Mouse (Mus musculus): ENCODE results near the gene Slc44a5. TPM values are rescaled to one million over a fixed set of nuclear protein-coding genes. Genes with fewer than 3 reads are reported as not detected.
"Not testable (repeated sequence)": the region's sequence is repeated elsewhere in the genome, so short reads cannot be mapped to it uniquely, and the experiment has no call there.

Slc44a5 gene
- total RNA-seq, 2 experiments from 2014 or later, result 0.85 to 0.95 TPM

DNA sequence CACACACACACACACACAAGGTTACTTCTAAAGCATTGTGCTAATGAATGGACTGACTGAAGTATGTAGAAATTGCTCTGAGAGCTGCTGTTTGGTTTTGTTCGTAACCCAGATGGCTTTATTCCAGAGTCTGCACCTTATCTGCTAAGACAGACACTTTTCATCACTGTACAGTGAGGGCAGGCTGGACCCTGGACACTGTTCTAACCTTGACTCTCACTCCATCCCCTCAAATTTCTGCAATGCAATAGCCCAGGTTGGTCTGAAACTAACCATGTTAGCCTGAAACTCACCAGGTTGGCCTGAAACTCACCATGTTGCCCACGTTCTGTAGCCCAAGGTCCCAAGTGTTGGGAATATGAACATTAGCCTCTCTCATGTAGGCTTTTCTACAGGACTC lies 239.3 kb downstream of the Slc44a5 start:
- no peak for DNase-seq (ENCODE audit: low spot score in 2 of 2)

DNA sequence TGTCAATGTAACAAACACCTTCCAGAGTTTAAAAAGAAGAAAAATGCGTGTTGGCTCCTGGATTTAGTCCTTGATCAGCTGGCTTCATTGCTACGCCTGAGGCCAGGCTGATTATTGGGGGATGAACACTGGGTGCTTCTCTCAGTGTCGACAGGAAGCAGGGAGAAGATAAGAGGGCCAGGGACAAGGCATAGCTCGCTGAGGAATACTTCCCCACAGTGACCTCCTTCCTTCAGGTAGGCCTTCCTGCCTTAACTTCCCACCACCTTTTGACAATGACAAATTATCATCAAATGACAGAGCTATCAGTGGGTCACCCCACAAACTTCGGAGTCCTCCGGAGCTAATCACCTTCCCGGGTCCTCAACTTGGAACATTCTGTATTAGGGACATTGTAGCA lies 242.1 kb downstream of the Slc44a5 start:
- no peak for DNase-seq (ENCODE audit: low spot score in 2 of 2)

DNA sequence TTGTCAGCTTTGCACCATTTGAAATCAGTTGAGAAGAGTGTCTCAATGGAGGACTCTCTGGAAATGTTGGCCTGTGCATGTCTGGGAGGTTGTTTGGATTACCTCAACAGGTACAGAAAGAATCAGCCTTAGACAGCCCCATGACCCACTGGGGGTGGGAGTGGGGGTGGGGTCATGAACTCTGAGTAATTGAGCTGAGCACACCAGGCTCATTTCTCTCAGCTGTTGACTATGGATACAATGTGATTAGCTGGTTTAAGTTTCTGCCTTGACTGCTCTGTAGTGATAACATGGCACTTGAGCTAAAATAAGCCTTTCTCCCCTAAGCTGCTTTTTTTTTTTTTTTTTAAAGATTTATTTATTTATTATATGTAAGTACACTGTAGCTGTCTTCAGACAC lies 242.5 kb downstream of the Slc44a5 start:
- DNase-seq (ENCODE audit: low spot score in 2 of 2), result no peak

DNA sequence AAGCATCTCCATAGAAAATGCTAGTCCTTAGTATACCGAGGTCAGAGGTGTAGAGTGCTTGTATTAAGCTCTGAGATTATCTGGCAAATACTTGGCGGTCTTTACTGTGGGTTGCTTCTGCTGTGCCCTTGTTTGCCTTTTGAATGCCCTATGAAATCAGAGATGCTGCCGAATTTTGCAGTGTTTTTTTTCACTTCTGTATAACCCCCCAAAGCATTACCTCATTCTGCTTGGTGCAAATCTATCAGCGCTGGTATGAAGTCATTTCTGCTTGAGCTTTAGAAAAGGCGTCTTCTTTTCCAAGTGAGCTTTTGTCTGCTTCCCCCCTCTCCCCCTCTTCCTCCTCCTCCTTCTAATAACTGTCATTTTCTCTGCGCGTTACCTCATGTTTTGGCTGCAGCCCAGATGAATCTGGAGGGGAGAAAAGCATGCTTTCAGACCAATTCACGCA lies 248.9 kb downstream of the Slc44a5 start:
- no peak for DNase-seq (ENCODE audit: low spot score in 2 of 2)

DNA sequence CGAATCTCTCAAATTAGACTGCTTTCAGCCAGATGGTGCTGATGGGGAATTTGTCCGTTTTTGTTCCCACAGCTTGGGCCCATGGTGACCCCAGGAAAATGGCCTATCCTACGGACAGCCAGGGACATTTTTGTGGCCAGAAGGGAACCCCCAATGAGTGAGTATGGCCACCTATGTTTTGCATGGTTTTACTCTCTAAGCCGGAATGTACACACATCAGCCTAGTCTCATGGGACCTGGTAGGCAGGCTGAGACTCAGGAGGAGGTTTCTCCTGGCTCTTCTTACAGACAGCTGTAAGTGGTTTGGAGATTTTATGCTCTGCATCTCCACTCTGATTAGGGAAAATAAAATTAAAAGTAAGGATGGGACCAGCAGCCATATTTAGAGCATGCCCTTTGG lies 249.5 kb downstream of the Slc44a5 start:
- DNase-seq (ENCODE audit: low spot score in 2 of 2), result no peak

DNA sequence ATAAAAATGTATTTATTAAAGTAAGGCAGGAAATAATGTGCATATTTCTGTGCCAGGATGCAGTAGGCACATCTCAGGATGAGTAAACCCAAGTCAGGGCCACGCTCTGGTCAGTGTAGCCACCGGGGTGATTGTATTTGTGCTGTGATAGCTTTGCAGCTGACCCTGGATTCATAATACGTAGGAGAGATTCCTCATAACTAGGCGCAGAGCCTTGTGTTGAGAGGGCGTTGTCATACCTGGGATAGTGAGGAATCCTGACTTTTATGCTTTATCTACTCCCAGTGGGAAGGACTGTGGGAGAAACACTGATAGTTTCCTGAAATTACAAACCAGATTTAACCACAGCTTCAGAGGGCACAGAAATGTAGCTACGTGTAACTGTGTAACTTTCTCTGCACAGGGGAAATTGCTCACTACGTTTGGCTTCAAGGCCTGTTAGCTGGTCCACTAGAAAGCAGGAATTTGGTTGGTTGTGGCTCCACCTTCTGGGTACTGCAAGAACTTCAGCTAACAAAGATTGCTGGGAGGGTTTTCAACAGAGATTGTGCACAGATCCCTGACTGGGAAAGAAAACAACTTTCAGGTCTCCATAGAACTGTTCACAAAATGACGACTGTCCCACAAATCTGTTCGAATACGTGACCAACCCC lies 253.0 kb downstream of the Slc44a5 start:
- DNase-seq (ENCODE audit: low spot score in 2 of 2), result peak; percentile 13 to 31

DNA sequence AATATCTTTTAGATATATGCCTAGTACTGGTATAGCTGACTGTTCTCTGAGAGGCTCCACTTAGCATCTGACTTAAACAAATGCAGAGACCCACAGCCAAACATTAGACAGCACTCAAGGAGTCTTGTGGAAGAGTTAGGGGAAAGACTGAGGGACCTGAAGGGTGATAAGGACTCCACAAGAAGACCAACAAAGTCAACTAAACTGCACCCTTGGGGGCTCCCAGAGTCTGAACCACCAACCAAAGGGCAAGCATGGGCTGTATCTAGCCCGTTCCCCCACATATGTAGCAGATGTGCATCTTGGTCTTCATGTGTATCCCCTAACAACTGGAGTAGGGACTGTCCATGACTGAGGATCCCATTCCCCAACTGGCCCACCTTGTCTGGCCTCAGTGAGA lies 271.7 kb downstream of the Slc44a5 start:
- no peak for DNase-seq (ENCODE audit: low spot score in 2 of 2)

DNA sequence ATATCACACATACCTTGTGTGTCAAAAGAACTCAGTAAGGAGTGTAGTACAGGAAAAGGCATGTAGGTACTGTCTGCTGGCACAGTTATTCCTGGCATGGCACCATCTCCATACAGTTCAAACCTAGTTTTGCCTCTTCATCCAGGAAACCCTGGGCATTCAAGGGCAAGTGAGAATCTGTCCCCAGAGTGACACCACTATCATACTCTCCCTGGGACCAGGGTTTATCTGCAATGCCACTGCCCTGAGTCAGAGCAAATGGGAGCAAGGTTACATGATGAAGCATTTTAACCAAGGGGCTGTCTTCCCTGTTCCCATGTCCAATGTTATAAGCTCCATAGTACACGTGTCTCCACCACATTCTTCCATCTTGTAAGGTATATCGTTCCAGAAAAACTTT lies 278.2 kb downstream of the Slc44a5 start:
- no peak for DNase-seq (ENCODE audit: low spot score in 2 of 2)

DNA sequence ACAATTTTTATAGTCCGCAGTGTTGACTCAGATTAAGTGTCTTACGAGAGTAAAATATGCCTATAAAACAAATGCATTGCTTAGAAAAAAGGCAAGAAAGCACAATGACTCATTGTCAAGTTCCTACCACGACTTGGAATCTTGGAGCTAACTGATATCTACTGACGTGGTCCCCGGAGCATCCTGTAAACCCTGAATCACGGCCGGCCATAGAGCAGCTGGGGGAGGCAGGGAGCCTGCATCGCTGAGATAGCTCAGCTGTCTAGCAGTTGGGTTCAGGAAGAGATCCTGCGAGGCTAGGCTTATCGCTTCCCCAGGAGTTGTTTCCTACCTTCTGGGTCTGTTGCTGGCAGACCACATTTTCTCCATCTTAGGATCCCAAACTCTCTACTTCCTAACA lies 279.0 kb downstream of the Slc44a5 start:
- DNase-seq (ENCODE audit: low spot score in 2 of 2), result no peak

DNA sequence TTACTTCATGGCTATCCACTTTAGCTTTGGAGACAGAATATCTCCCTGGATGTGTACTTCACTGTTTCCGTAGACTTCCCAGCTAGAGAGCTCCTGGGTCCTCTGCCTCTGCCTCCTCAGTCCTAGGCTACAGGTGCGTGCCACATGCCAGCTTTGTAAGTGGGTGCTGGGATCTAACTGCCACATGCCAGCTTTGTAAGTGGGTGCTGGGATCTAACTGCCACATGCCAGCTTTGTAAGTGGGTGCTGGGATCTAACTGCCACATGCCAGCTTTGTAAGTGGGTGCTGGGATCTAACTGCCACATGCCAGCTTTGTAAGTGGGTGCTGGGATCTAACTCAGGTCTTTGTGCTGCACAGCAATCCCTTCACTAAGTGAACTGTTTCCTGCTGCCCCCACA lies 281.0 kb downstream of the Slc44a5 start:
- DNase-seq (ENCODE audit: low spot score in 2 of 2), result not testable (repeated sequence)

DNA sequence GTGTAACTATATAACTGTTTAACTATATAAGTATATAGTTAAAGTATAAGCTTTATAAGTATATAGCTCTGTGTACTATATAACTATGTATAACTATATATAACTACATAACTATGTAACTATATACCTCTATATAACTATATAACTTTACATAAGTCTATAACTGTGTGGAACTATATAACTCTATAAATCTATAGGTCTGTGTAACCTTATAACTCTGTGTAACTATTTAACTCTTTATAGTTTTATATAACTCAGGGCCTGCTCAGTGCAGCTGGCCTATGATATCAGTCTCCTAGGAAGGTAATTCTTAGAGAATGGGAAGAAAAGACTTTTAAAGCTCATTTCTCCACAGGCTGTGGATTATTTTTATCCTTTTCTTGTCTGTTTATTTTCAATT lies 284.1 kb downstream of the Slc44a5 start:
- DNase-seq (ENCODE audit: low spot score in 2 of 2), result no peak

DNA sequence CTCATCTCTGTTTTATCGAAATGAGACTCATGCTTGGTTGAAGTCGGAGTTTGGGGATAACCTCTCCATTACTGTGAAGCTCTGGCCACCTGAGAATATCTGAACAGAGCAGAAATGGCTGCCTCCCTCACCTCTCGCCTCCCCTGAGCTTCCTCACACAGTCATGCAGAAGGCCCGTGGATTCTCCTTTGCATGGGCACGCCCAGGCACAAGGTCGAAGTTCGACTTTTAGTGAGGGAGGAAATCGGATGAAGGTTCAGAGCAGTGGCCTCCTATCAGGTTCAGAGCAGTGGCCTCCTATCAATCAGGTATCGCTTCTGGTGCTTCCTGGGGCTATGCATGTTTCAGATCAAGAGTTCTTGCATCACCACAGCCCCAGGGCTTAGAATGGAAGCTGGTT lies 295.1 kb downstream of the Slc44a5 start:
- DNase-seq (ENCODE audit: low spot score in 2 of 2), result no peak

DNA sequence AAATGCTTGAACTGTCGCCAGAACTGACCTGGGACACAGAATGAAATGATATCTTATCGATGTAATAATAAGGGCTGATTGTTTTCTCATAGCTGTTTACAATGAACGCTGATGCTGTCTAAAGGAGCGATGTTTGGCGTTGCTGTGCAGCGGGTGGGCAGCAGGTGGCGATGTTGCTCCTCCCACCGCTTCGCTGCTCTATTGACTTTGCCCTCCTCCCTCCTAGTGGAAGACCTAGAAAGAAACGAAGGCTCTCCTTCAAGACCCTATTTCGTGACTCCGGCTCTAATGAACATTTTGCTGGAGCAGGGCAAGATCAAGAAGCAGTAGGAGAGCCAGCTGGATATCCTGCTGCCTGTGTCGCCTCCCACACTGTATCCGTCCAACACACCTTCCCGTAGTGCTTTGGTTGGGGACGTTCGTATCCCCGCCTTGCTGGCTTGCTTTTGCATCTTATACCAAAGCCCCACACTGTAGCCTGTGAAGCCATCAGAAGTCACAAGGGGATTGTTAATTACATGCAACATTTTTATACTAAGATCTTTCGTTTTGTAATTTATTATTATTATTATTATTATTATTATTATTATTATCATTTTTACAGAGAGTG lies 296.6 kb downstream of the Slc44a5 start:
- DNase-seq (ENCODE audit: low spot score in 2 of 2), result peak; percentile 44 to 46

DNA sequence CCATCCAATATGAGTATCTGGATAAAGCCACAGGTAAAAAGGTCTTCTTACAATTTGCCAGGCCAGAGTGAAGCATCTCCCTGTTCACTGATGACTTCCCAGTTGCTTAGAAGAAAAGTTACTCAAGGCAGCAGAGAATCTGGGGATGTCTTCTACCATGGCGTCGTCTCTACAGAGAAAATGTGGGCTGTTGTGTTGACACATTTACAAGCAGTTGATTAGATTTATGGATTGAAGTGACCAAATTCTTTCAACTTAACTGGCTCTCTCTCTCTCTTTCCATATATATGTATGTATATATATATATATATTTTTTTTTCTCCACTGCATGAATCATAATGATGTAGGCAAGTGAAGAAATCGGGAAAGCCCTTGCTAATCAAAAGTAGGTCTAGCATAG lies 301.4 kb downstream of the Slc44a5 start:
- DNase-seq (ENCODE audit: low spot score in 2 of 2), result no peak

DNA sequence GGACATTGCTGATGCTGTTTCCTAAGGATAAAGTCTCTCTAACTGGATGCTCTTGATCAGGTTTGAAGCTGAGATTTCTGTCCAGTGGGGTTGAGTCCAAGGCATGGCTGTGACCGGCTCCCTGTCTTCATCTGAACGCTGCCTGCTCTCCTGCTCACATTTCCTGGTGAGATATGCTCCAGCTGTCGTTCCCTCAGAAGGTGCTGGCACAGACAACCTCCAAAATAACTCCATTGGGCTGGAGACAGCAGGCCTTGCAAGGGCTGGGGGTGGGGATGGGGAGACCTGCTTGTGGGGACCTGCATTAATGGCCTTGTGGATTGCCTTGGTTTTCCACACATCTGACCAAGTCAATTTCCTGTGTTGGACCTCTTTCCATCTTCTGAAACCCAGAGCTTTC lies 311.0 kb downstream of the Slc44a5 start:
- DNase-seq (ENCODE audit: low spot score in 2 of 2), result no peak

DNA sequence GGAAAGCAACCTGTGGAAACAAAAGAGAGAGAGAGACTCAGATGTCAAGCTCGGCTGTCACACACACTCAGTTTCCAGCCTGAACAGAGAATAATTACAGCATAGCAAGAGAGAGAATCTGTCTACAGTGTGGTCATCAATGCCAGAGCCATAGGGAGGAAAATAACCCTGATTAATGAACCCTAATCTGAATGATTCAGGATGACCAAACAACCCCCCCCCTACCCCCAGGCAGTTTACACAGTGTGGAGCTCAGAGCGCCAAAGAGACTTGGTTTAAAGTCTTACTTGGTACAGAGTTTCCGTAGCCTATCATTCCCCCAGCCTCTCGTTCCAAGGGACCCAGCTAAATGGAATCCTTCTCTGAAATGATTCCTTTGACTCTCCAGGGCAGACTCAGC lies 312.1 kb downstream of the Slc44a5 start:
- no peak for DNase-seq (ENCODE audit: low spot score in 2 of 2)

DNA sequence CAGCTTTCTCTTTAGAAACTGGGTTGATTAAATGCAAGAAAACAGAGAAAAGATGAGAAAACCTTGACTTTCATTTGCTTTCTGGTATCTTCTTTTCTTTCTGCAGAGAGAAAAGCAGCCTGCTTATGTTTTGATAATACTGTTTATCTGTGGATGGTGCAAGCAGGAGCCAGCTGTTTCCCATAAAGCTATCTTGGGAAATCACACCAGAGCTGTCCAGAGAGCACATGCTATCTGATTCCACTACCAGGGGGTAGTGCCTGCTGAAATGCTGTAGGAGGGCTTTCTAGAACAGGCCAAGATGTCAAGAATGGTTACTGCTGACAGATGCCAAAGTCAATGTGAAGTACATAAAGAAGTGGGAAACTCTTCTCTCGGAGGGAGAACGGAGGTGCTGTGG lies 314.0 kb downstream of the Slc44a5 start:
- no peak for DNase-seq (ENCODE audit: low spot score in 2 of 2)

DNA sequence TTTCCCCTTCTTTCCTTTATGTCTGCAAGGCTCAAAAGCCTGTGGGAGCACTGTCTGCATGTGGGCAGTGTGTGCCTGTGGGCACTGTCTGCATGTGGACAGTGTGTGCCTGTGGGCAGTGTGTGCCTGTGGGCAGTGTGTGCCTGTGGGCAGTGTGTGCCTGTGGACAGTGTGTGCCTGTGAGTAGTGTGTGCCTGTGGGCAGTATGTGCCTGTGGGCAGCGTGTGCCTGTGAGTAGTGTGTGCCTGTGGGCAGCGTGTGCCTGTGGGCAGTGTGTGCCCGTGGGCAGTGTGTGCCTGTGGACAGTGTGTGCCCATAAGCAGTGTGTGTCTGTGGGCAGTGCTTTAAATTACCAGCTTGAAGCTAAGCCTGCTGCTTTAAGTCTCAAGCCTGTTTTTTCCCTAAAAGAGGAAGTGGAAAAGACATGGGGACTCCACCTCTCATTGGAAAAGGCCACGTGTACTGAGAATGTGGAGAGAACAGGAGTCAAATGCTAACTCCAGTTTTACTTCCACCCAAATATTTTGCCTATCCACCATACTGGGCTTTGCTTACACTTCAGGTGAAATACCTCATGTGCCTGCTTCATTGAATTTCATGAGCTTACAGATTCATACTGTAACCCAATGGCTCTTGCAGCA lies 315.3 kb downstream of the Slc44a5 start:
- DNase-seq (ENCODE audit: low spot score in 2 of 2), result no peak

DNA sequence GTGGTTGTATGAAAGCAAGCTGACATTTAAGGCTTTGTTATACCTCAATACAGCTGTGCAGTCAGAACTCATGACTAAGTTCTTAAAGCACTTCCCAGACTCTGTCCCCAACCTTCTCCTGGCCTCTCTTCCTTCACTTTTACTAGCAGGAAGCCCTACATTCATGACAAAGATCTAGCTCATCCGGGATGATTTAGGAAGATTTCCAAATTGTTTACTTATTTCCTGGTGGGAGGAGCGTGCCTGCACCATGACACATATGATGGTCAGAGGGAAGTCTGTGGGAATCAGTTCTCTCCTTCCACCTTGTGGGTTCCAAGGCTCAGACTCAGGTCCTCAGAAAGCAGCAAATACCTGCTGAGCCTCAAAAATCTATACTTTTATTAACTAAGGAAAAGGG lies 317.1 kb downstream of the Slc44a5 start:
- DNase-seq (ENCODE audit: low spot score in 2 of 2), result no peak

DNA sequence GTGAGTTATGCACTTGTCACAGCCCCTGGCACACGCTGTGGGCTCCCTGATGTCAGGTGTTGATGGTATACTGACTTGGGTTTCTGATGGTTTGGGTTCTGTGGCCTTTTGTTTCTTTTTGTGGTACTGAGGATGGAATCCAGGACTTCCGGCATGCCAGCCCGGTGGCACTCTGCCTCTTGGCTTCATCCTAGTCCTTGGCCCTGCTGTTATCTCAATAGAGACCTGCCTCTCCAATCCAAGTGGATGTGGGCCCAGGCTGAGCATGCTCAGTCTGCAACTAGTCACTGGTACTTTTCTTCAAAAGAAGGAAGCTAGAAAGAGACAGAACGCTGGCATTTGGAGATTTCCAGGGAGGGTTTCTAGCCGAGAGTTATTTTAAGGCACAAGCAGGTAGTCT lies 318.9 kb downstream of the Slc44a5 start:
- DNase-seq (ENCODE audit: low spot score in 2 of 2), result no peak

DNA sequence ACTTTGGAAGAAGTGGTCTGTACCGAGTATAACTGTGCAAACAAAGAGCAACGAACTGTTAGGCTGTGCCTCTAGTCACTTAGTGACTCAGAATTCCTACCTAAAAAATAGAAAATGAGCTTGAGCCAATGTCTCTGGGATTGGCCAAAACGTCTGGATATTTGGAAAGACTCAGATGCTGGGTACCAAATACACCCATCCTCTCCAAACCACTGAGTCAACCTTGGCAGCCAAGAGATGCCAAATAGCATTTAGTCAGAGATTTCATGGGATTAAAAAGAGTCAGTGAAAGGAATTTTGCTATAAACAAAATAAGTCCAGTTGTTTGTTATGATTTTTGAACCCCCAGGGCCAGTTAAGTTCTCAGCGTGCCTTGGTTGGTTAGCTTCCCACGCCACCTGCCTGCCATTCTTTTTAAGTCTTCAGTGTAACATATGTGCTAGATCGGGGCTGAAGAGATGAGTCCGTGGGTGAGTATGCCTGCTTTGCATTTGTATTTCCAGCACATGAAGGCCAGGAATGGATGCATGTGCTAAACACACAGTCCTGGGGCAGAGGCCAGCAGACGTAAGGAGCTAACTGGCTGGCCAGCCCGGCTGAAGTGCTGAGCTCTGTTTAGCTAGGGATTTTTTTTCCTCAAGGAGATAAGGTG lies 320.7 kb downstream of the Slc44a5 start:
- DNase-seq (ENCODE audit: low spot score in 2 of 2), result no peak
